Mouse (Mus musculus): ENCODE data around the gene Adra2b. TPM values are rescaled to one million over a fixed set of nuclear protein-coding genes. Genes with fewer than 3 reads are reported as not detected.

Gene Adra2b
- total RNA-seq, 2 experiments from 2014 or later: 0.32 to 0.33 TPM

- no peak for DNase-seq
Observed at GRCm38 (mm10) chr2:127387521-127387920, 24.5 kb downstream of the Adra2b start.

DNA sequence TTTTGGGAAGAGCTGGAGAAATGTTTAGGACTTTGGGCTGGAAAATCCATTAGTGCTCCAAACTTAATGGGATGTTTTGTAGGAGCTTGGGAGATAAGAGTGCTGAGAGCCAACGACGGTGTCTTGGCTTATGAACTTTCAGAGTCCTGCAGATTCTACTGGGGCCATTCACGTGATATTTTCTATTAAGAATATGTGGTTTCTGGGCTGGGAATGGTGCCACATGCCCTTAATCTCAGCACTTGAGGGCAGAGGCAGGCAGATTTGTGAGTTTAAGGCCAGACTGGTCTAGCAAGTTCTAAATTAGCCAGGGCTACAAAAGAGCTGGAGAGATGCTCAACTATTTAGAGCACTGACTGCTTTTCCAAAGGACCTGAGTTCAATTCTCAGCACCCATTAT lies 27.3 kb downstream of the Adra2b start:
- no peak for DNase-seq

GRCm38 (mm10) chr2:127390846-127391245 lies 27.8 kb downstream of the Adra2b start:
- no peak for DNase-seq

GRCm38 (mm10) chr2:127391323-127391722 lies 28.3 kb downstream of the Adra2b start:
- DNase-seq: no peak

GRCm38 (mm10) chr2:127394606-127395161 lies 31.7 kb downstream of the Adra2b start:
- no peak for DNase-seq

DNA sequence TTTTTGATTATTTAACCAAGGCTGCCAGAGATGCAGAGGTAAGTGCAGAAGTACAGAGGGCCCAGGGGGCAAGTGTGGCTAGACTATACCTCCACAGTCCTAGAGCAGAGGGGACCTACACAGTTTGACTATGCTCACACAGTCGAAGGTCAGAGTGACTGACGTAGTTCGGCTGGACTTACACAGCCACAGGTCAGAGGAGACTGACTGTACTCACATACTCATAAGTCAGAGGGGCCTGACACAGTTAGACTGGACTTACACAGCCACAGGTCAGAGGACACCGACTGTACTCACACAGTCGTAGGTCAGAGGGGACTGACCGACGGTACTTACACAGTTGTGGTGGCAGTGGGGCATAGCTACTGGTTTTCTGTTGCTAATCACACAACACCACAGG lies 35.7 kb downstream of the Adra2b start:
- DNase-seq: no peak

DNA sequence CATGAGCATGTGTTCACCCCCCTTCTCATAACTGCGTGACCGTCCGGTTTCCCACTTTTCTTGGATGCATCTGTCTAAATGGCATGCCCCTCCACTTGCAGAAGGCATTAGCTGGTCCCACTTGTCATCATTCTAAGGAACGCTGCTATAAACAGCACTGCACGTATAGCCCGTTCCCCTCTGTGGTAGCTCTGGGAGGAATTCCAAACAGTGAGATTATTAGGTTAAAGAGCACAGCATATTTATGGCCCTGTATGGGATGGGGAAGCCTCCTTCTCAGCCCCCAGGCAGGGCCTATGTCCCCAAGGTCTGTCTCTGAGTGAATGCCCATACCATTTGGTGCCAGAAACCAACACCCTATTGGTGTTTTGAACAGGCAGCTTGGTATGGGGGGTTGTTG lies 48.1 kb downstream of the Adra2b start:
- no peak for DNase-seq

DNA sequence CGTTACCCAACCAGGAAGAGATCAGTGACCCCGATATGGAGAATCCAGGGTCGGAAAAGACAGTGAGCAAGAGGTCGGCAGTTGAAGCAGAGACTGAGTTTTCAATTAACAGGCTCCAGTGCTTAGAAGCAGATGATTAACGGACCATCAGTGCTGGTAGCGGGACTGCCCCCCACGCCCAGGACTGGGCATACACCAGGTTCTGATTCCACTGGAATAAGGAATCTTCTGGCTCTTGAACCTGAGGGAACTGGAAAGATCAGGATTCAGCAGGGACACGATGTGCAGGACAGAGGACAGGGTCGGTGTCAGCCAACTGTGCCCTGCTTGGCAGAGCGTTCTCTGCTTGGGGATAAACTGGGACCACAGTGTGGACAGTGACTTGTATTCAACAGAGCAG lies 52.8 kb downstream of the Adra2b start:
- no peak for DNase-seq

GRCm38 (mm10) chr2:127416706-127417105 lies 53.7 kb downstream of the Adra2b start:
- no peak for DNase-seq

Other genes starting within 250 kb of the Adra2b start
- 10 to 100 TPM; 34.7 to 38.3 TPM for gene Ncaph, start 229.3 kb upstream of the Adra2b start, total RNA-seq (2021)
- 10 to 100 TPM; 10.4 to 11.2 TPM for gene Itpripl1, start 219.8 kb upstream of the Adra2b start, total RNA-seq (2021)
- under 1 TPM; 0.45 to 0.50 TPM for gene 1810024B03Rik, start 154.9 kb upstream of the Adra2b start, total RNA-seq (2021)
- gene Snrnp200, start 154.8 kb upstream of the Adra2b start, total RNA-seq (2021): 10 to 100 TPM; 72.0 to 73.4 TPM
- 10 to 100 TPM; 48.9 to 49.4 TPM for gene Ciao1, start 115.4 kb upstream of the Adra2b start, total RNA-seq (2021)
- gene Tmem127, start 115.3 kb upstream of the Adra2b start, total RNA-seq (2021): 10 to 100 TPM; 35.9 to 36.0 TPM
- gene Stard7, start 93.0 kb upstream of the Adra2b start, total RNA-seq (2021): 100 to 1,000 TPM; 188 to 203 TPM
- gene Dusp2, start 27.0 kb upstream of the Adra2b start, total RNA-seq (2021): 1 to 10 TPM; 3.3 to 3.7 TPM
- gene Astl, start 24.6 kb upstream of the Adra2b start, total RNA-seq (2021): not detected
- gene Gpat2, start 62.0 kb downstream of the Adra2b start, total RNA-seq (2021): under 1 TPM in 1 of 2 experiments, not detected in 1; 0.10 TPM
- 10 to 100 TPM; 20.4 to 21.0 TPM for gene Fahd2a, start 81.4 kb downstream of the Adra2b start, total RNA-seq (2021)
- gene Kcnip3, start 158.9 kb downstream of the Adra2b start, total RNA-seq (2021): 1 to 10 TPM; 1.3 TPM
- under 1 TPM in 1 of 2 experiments, not detected in 1; 0.07 TPM for gene Prom2, start 178.3 kb downstream of the Adra2b start, total RNA-seq (2021)
- 1 to 10 TPM; 1.0 to 1.1 TPM for gene Zfp661, start 223.9 kb downstream of the Adra2b start, total RNA-seq (2021)
- gene Mrps5, start 224.0 kb downstream of the Adra2b start, total RNA-seq (2021): 100 to 1,000 TPM; 128 to 134 TPM

Data from heart, postnatal 4 days (tissue).